Mouse (Mus musculus) erythroblast, embryonic 14.5 days (primary cell): ENCODE measurements around the gene Dkk3.

ENCODE experiments used
- GATA1 ChIP-seq: IDR thresholded peaks from 2 replicates; pipeline ENCODE4 v1.6.1; 2012; ENCODE audit warnings: low read length, inconsistent platforms, mixed read lengths
- TAL1 ChIP-seq: IDR thresholded peaks from 3 replicates; pipeline ENCODE4 v1.6.1; 2012; ENCODE audit warnings: low read length, inconsistent platforms, mixed read lengths

DNA sequence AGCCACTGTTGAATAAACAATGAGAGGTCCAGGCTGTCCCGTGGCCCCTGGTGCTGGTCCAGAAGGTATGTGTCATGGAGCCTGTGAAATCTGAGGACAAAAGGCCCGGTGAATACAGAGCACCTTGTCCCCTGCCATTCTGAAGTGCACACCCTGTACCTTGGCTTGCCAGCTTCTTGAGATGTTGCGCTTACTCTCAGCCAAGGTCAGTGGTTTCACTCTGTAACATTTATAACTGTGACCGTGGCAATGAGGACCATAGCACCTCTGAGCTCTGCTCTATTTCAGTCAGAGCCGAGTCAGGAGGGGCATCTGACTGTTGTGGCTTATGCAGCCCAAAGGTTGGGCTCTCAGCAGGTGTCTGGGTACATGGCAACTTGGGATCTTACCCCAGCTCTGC lies 35.4 kb upstream of the Dkk3 start:
- TF ChIP-seq GATA1 = no peak
- no peak for TF ChIP-seq TAL1
